Mouse (Mus musculus) ES-Bruce4 (cell line): Measurements from ENCODE around the gene Clp1.

Source experiments
- CTCF ChIP-seq: IDR thresholded peaks from one replicate; pipeline ENCODE4 v1.8.1; 2011; ENCODE audit warnings: low read depth, low read length
- POLR2A ChIP-seq: IDR thresholded peaks from one replicate; pipeline ENCODE4 v1.8.1; 2011; ENCODE audit warnings: low read length; ENCODE audit not compliant: insufficient read depth

DNA sequence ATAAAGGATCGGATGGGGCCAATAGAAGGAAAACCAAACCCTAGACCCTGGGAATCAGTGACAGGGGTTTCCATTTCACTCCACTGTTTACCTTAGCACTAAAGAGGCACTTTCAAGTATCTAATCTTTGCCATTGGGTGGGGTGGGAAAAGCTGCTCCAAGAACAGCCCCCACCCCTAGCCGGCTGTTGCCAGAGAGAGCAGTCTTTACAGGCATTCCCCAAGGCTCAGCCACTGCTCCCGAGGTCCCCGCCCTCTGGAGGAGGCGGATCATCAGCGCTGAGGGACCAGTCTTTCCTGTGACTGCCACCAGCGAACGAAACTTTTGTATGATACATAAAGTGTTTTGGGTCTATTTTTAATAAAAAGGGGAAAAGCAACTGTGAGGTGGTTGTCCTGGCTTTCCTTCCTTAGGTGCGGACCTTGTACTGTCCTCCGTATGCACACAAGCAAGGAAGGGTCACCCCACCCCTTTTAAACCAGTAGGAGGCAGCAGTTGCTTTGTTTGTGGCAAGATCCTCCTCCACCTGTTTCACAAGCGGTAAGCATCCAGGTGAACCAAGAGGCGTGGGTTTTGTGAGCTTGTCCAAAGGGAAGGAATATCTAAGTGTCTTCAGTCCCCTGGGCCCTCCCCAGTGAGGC lies 11.2 kb upstream of the Clp1 start:
- TF ChIP-seq CTCF (peak; percentile 48), POLR2A (no peak)
